25 mouse cellular contexts compared by ENCODE assay signal in the genomic region with DNA sequence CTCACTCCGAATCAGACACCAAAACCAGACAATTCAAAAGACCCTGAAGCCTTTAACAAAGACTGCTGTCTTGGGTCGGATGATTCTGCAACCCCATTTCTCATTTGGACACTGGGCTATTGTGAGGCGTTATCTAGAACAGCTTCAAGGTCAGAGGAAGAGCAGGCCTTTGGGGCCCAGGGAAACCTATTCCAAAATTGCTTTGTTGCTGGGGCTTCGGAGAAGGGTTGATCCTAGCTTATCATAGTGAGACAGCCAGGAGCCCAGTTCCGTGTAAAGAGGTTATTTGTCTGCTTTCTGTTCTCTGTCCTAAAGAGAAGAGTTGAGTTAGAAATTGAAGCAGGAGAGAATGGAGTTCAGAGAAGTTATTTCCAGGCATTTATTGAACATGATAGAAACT. TPM values are rescaled to one million over a fixed set of nuclear protein-coding genes. Genes with fewer than 3 reads are reported as not detected.
DNase-seq lines count a peak whose midpoint lies in the region; ATAC-seq and TF ChIP-seq lines count a peak whose summit lies in the region.
"Had no signal": no experiment of that assay in that cellular context is flagged by ENCODE, and none has a peak within 500 bp of the region (broad histone marks: within the 10 kb centered on the region; RNA-seq: fewer than 3 reads in every experiment).

No protein-coding gene starts in this region.

- H3K4me3 ChIP-seq in liver, postnatal 0 days (ENCODE audit: low read depth, low read length): no peak overlapping the region
- H3K4me3 ChIP-seq: embryonic facial prominence, embryonic 10.5 days; embryonic facial prominence, embryonic 13.5 days; erythroblast, embryonic 14.5 days; forebrain, embryonic 12.5 days; forebrain, embryonic 15.5 days; hindbrain, embryonic 12.5 days; hindbrain, embryonic 15.5 days had no signal

- TF ChIP-seq CTCF in liver, postnatal 0 days (IDR thresholded peaks at IDR 0.05; ENCODE audit: low read depth): no peak

- H3K36me3 ChIP-seq in liver, postnatal 0 days (replicated peaks; ENCODE audit: insufficient read depth, low read length): no peaks in the 10 kb centered on the region
- H3K36me3 ChIP-seq: embryonic facial prominence, embryonic 10.5 days; embryonic facial prominence, embryonic 13.5 days; forebrain, embryonic 12.5 days; forebrain, embryonic 15.5 days; G1E; hindbrain, embryonic 12.5 days; hindbrain, embryonic 15.5 days had no signal

- H3K27me3 ChIP-seq in liver, postnatal 0 days (ENCODE audit: insufficient read depth, low read length): no peaks in the 10 kb centered on the region
- H3K27me3 ChIP-seq: CH12.LX; embryonic facial prominence, embryonic 13.5 days; forebrain, embryonic 12.5 days; forebrain, embryonic 15.5 days; hindbrain, embryonic 12.5 days; hindbrain, embryonic 15.5 days; Patski had no signal

- 61% methylated on average over 5 of the region's 5 CpGs for WGBS in liver, postnatal 0 days (ENCODE audit: insufficient replicate concordance)

- no peaks in the 10 kb centered on the region for H3K9me3 ChIP-seq in liver, postnatal 0 days (ENCODE audit: low read length)
- H3K9me3 ChIP-seq: embryonic facial prominence, embryonic 10.5 days; embryonic facial prominence, embryonic 13.5 days; forebrain, embryonic 12.5 days; forebrain, embryonic 15.5 days; G1E; hindbrain, embryonic 12.5 days; hindbrain, embryonic 15.5 days had no signal

- no peak for ATAC-seq in liver, postnatal 0 days
- ATAC-seq: forebrain, embryonic 15.5 days; intestine, postnatal 0 days; Patski had no signal

- H3K4me2 ChIP-seq in liver, postnatal 0 days (ENCODE audit: low read depth, low read length): no peak overlapping the region
- H3K4me2 ChIP-seq: embryonic facial prominence, embryonic 13.5 days; forebrain, embryonic 12.5 days; forebrain, embryonic 15.5 days; heart, embryonic 11.5 days; hindbrain, embryonic 12.5 days; hindbrain, embryonic 15.5 days had no signal

- peak; percentile 27 for DNase-seq in adrenal gland, adult 2 months
- no peak for DNase-seq in adrenal gland, postnatal 4 days (ENCODE audit: low spot score in 2 of 2)
- DNase-seq in embryo, embryonic 10 days (ENCODE audit: low spot score): peak; percentile 6
- no peak for DNase-seq in embryo, embryonic 11 days
- no peak for DNase-seq in liver, postnatal 0 days
- DNase-seq in liver: no peak
- no peak for DNase-seq in thymus, postnatal 25 days
- DNase-seq: B cell, adult 2 months; cerebellum, adult 18-20 months; cerebellum, adult 9-10 months; cerebellum, postnatal 14 days; gastrocnemius, postnatal 10 days; heart, adult 11 months had no signal

- no peak overlapping the region for H3K9ac ChIP-seq in liver, postnatal 0 days (replicated peaks)
- H3K9ac ChIP-seq: embryonic facial prominence, embryonic 13.5 days; forebrain, embryonic 12.5 days; forebrain, embryonic 15.5 days; hindbrain, embryonic 12.5 days; hindbrain, embryonic 15.5 days had no signal

- H3K27ac ChIP-seq in liver, postnatal 0 days (ENCODE audit: low read depth): 0 out of 2 replicates have a peak overlapping the region, but pooled peaks have one; percentile 3
- H3K27ac ChIP-seq: embryonic facial prominence, embryonic 10.5 days; embryonic facial prominence, embryonic 13.5 days; forebrain, embryonic 12.5 days; forebrain, embryonic 15.5 days; hindbrain, embryonic 12.5 days; hindbrain, embryonic 15.5 days had no signal

- no peak for TF ChIP-seq EP300 in liver, postnatal 0 days (IDR thresholded peaks at IDR 0.05; ENCODE audit: low read depth)

- peaks cover 2% of the 10 kb centered on the region; the same call in 1 of the 2 replicates for H3K4me1 ChIP-seq in liver, postnatal 0 days (ENCODE audit: insufficient read depth)
- H3K4me1 ChIP-seq: embryonic facial prominence, embryonic 10.5 days; forebrain, embryonic 12.5 days; forebrain, embryonic 15.5 days; hindbrain, embryonic 12.5 days; hindbrain, embryonic 15.5 days had no signal

RNA-seq across cellular contexts. Expression of a gene that starts 10.0 kb away (rescaled TPM):
- 10 to 100 TPM; 19.1 to 20.1 TPM for total RNA-seq in adrenal gland, adult 2 months (2021)
- polyA plus RNA-seq in adrenal gland, adult 2 months (2012; rRNA removed): 0.50 and 0.77 TPM in 2 replicates
- 10 to 100 TPM; 28.7 to 33.3 TPM for total RNA-seq in adrenal gland, postnatal 4 days (2021)
- polyA plus RNA-seq in liver, postnatal 0 days (2015; fragmentation: Nextera tagmentation; extraction: Ambion mirVana): 13.6 and 14.5 TPM in 2 replicates
- polyA plus RNA-seq: G1E had no signal

Comparison
In these comparisons a context has a peak if more than half of its experiments do, and no peak if none do; other contexts are left out.
1. DNase-seq: peak in adrenal gland, adult 2 months (single experiment) and embryo, embryonic 10 days (single experiment); none in adrenal gland, postnatal 4 days (0 of 2), embryo, embryonic 11 days (single experiment), liver, postnatal 0 days (single experiment), liver (single experiment) and thymus, postnatal 25 days (single experiment).